Mouse (Mus musculus) testis, adult 2 months (tissue): ENCODE measurements around the gene Aloxe3.

Experiments
- CTCF ChIP-seq: fragments of 200-500 bp; IDR thresholded peaks from 2 replicates; pipeline ENCODE4 v1.5.1; 2012; ENCODE audit warnings: low read depth, mild to moderate bottlenecking, inconsistent platforms, low read length, moderate library complexity; ENCODE audit not compliant: control insufficient read depth, insufficient read depth, insufficient replicate concordance
- POLR2A ChIP-seq: fragments of 200-500 bp; IDR thresholded peaks from 2 replicates; pipeline ENCODE4 v1.6.1; 2012; ENCODE audit warnings: low read depth, mild to moderate bottlenecking, inconsistent platforms, low read length, moderate library complexity; ENCODE audit not compliant: control insufficient read depth

DNA sequence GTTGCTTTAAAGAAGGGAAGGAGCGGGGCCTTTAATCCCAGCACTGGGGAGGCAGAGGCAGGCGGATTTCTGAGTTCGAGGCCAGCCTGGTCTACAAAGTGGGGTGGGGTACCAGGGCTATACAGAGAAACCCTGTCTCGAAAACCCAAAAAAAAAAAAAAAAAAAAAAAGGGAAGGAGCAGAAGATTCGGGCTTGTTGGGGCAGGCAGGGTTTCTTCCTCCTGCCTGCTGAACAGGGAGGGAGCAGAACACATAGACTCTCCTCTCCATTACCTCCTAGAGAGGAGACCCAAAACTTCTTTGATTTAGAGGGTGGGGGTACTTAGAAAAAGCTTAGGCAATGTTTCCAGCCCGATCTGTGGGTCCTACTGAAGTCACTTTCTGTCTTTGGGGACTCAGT, 9.7 kb downstream of the Aloxe3 start:
- TF ChIP-seq CTCF (no peak), POLR2A (no peak)
